Mouse (Mus musculus): ENCODE results near the gene Coro1c. TPM values are rescaled to one million over a fixed set of nuclear protein-coding genes. Genes with fewer than 3 reads are reported as not detected.

The Coro1c gene
- polyA plus RNA-seq, 1 experiment from 2014 or later, result 91.1 TPM

- no peak overlapping the region for H3K9ac ChIP-seq (replicated peaks)
- H3K27me3 ChIP-seq, result no peaks in the 10 kb centered on the region
- H3K27ac ChIP-seq, result peak overlapping the region; percentile 29; the same call in 1 of the 2 replicates
- H3K36me3 ChIP-seq, result no peaks in the 10 kb centered on the region
- no peaks in the 10 kb centered on the region for H3K9me3 ChIP-seq
- ATAC-seq (ENCODE audit: insufficient number of reproducible peaks, insufficient read depth, low FRiP score, low TSS enrichment, low read depth), result no peak
- no peak overlapping the region for H3K4me3 ChIP-seq (replicated peaks)
- peaks cover 19% of the 10 kb centered on the region for H3K4me1 ChIP-seq (replicated peaks)
- WGBS, result 56% methylated on average over 8 of the region's 8 CpGs
- H3K4me2 ChIP-seq, result no peak overlapping the region
Measured at GRCm38 (mm10) chr5:113901074-113901571, 7.4 kb downstream of the Coro1c start.

GRCm38 (mm10) chr5:113899543-113899942 is 9.0 kb downstream of the Coro1c start:
- 93% methylated on average over 12 of the region's 12 CpGs for WGBS
- 0 out of 2 replicates have a peak, but pooled peaks cover 13% of the 10 kb centered on the region for H3K4me1 ChIP-seq (replicated peaks)
- H3K4me2 ChIP-seq, result no peak overlapping the region
- H3K27ac ChIP-seq, result no peak overlapping the region
- no peaks in the 10 kb centered on the region for H3K9me3 ChIP-seq
- no peaks in the 10 kb centered on the region for H3K27me3 ChIP-seq
- no peak overlapping the region for H3K4me3 ChIP-seq (replicated peaks)
- ATAC-seq (ENCODE audit: insufficient number of reproducible peaks, insufficient read depth, low FRiP score, low TSS enrichment, low read depth), result no peak
- H3K9ac ChIP-seq (replicated peaks), result no peak overlapping the region
- no peaks in the 10 kb centered on the region for H3K36me3 ChIP-seq

- ATAC-seq (ENCODE audit: insufficient number of reproducible peaks, insufficient read depth, low FRiP score, low TSS enrichment, low read depth), result no peak
- H3K9ac ChIP-seq (replicated peaks), result no peak overlapping the region
- no peak overlapping the region for H3K27ac ChIP-seq
- no peak overlapping the region for H3K4me2 ChIP-seq
- peaks cover 4% of the 10 kb centered on the region; the same call in 1 of the 2 replicates for H3K9me3 ChIP-seq
- H3K27me3 ChIP-seq, result no peaks in the 10 kb centered on the region
- H3K36me3 ChIP-seq, result no peaks in the 10 kb centered on the region
- 86% methylated on average over 7 of the region's 7 CpGs for WGBS
- H3K4me3 ChIP-seq (replicated peaks), result no peak overlapping the region
- peaks cover 29% of the 10 kb centered on the region for H3K4me1 ChIP-seq (replicated peaks)
Measured at GRCm38 (mm10) chr5:113892005-113892404, 16.6 kb downstream of the Coro1c start.

GRCm38 (mm10) chr5:113890874-113891273 is 17.7 kb downstream of the Coro1c start:
- Histone ChIP-seq H3K36me3 (no peaks in the 10 kb centered on the region), H3K4me3 (replicated peaks) (no peak overlapping the region), H3K9me3 (peaks cover 4% of the 10 kb centered on the region; the same call in 1 of the 2 replicates), H3K27me3 (no peaks in the 10 kb centered on the region), H3K4me1 (replicated peaks) (peaks cover 29% of the 10 kb centered on the region), H3K4me2 (no peak overlapping the region), H3K27ac (peak overlapping the region; percentile 50; the same call in 1 of the 2 replicates), H3K9ac (replicated peaks) (no peak overlapping the region)
- 81% methylated on average over 18 of the region's 18 CpGs for WGBS
- no peak for ATAC-seq (ENCODE audit: insufficient number of reproducible peaks, insufficient read depth, low FRiP score, low TSS enrichment, low read depth)

GRCm38 (mm10) chr5:113889912-113890311 is 18.6 kb downstream of the Coro1c start:
- WGBS, result 61% methylated on average over 4 of the region's 4 CpGs
- H3K4me1 ChIP-seq (replicated peaks), result peaks cover 29% of the 10 kb centered on the region
- no peaks in the 10 kb centered on the region for H3K27me3 ChIP-seq
- no peak overlapping the region for H3K9ac ChIP-seq (replicated peaks)
- H3K4me2 ChIP-seq, result no peak overlapping the region
- H3K9me3 ChIP-seq, result peaks cover 4% of the 10 kb centered on the region; the same call in 1 of the 2 replicates
- no peaks in the 10 kb centered on the region for H3K36me3 ChIP-seq
- no peak overlapping the region for H3K27ac ChIP-seq
- no peak overlapping the region for H3K4me3 ChIP-seq (replicated peaks)
- ATAC-seq (ENCODE audit: insufficient number of reproducible peaks, insufficient read depth, low FRiP score, low TSS enrichment, low read depth), result no peak

- H3K9me3 ChIP-seq, result peaks cover 4% of the 10 kb centered on the region; the same call in 1 of the 2 replicates
- ATAC-seq (ENCODE audit: insufficient number of reproducible peaks, insufficient read depth, low FRiP score, low TSS enrichment, low read depth), result peak; percentile 66; the same call in 1 of the 2 replicates
- H3K27me3 ChIP-seq, result no peaks in the 10 kb centered on the region
- H3K4me3 ChIP-seq (replicated peaks), result no peak overlapping the region
- 21% methylated on average over 19 of the region's 19 CpGs for WGBS
- peak overlapping the region; percentile 32 for H3K4me2 ChIP-seq
- H3K27ac ChIP-seq, result peak overlapping the region; percentile 68
- peaks cover 29% of the 10 kb centered on the region for H3K4me1 ChIP-seq (replicated peaks)
- no peaks in the 10 kb centered on the region for H3K36me3 ChIP-seq
- H3K9ac ChIP-seq (replicated peaks), result no peak overlapping the region
Measured at GRCm38 (mm10) chr5:113889181-113889906, 19.2 kb downstream of the Coro1c start.

- H3K27ac ChIP-seq, result peak overlapping the region; percentile 68
- no peaks in the 10 kb centered on the region for H3K27me3 ChIP-seq
- H3K36me3 ChIP-seq, result no peaks in the 10 kb centered on the region
- peaks cover 4% of the 10 kb centered on the region; the same call in 1 of the 2 replicates for H3K9me3 ChIP-seq
- 81% methylated on average over 5 of the region's 5 CpGs for WGBS
- no peak for ATAC-seq (ENCODE audit: insufficient number of reproducible peaks, insufficient read depth, low FRiP score, low TSS enrichment, low read depth)
- H3K9ac ChIP-seq (replicated peaks), result no peak overlapping the region
- no peak overlapping the region for H3K4me2 ChIP-seq
- peaks cover 33% of the 10 kb centered on the region for H3K4me1 ChIP-seq (replicated peaks)
- no peak overlapping the region for H3K4me3 ChIP-seq (replicated peaks)
Measured at GRCm38 (mm10) chr5:113888186-113888795, 20.3 kb downstream of the Coro1c start.

GRCm38 (mm10) chr5:113887132-113887531 is 21.4 kb downstream of the Coro1c start:
- WGBS, result 73% methylated on average over 11 of the region's 11 CpGs
- no peak for ATAC-seq (ENCODE audit: insufficient number of reproducible peaks, insufficient read depth, low FRiP score, low TSS enrichment, low read depth)
- Histone ChIP-seq H3K27me3 (no peaks in the 10 kb centered on the region), H3K36me3 (no peaks in the 10 kb centered on the region), H3K9ac (replicated peaks) (no peak overlapping the region), H3K4me2 (no peak overlapping the region), H3K27ac (no peak overlapping the region), H3K9me3 (peaks cover 4% of the 10 kb centered on the region; the same call in 1 of the 2 replicates), H3K4me3 (replicated peaks) (no peak overlapping the region), H3K4me1 (replicated peaks) (peaks cover 45% of the 10 kb centered on the region)

GRCm38 (mm10) chr5:113885623-113886022 is 22.9 kb downstream of the Coro1c start:
- 95% methylated on average over 8 of the region's 8 CpGs for WGBS
- no peak for ATAC-seq (ENCODE audit: insufficient number of reproducible peaks, insufficient read depth, low FRiP score, low TSS enrichment, low read depth)
- H3K27me3 ChIP-seq, result no peaks in the 10 kb centered on the region
- no peak overlapping the region for H3K4me2 ChIP-seq
- H3K4me3 ChIP-seq (replicated peaks), result no peak overlapping the region
- H3K4me1 ChIP-seq (replicated peaks), result peaks cover 42% of the 10 kb centered on the region
- peaks cover 3% of the 10 kb centered on the region; the same call in 1 of the 2 replicates for H3K9me3 ChIP-seq
- H3K27ac ChIP-seq, result no peak overlapping the region
- peaks cover 13% of the 10 kb centered on the region for H3K36me3 ChIP-seq
- H3K9ac ChIP-seq (replicated peaks), result no peak overlapping the region

GRCm38 (mm10) chr5:113884750-113885149 is 23.8 kb downstream of the Coro1c start:
- no peak for ATAC-seq (ENCODE audit: insufficient number of reproducible peaks, insufficient read depth, low FRiP score, low TSS enrichment, low read depth)
- WGBS, result 91% methylated on average over 7 of the region's 7 CpGs

GRCm38 (mm10) chr5:113883384-113883771 is 25.2 kb downstream of the Coro1c start:
- H3K9ac ChIP-seq (replicated peaks), result no peak overlapping the region

More at GRCm38 (mm10) chr5:113884750-113885149, 23.8 kb downstream of the Coro1c start:
- Histone ChIP-seq H3K9ac (replicated peaks) (no peak overlapping the region), H3K27me3 (no peaks in the 10 kb centered on the region), H3K27ac (no peak overlapping the region), H3K4me2 (no peak overlapping the region), H3K9me3 (no peaks in the 10 kb centered on the region), H3K4me3 (replicated peaks) (no peak overlapping the region), H3K36me3 (peaks cover 22% of the 10 kb centered on the region), H3K4me1 (replicated peaks) (peaks cover 35% of the 10 kb centered on the region)

More at GRCm38 (mm10) chr5:113883384-113883771, 25.2 kb downstream of the Coro1c start:
- no peak for ATAC-seq (ENCODE audit: insufficient number of reproducible peaks, insufficient read depth, low FRiP score, low TSS enrichment, low read depth)
- WGBS, result 77% methylated on average over 3 of the region's 3 CpGs
- no peaks in the 10 kb centered on the region for H3K9me3 ChIP-seq
- H3K4me3 ChIP-seq (replicated peaks), result no peak overlapping the region
- peak overlapping the region; percentile 18 for H3K27ac ChIP-seq
- peaks cover 32% of the 10 kb centered on the region for H3K36me3 ChIP-seq
- peaks cover 21% of the 10 kb centered on the region for H3K4me1 ChIP-seq (replicated peaks)
- no peaks in the 10 kb centered on the region for H3K27me3 ChIP-seq
- H3K4me2 ChIP-seq, result no peak overlapping the region
